Mouse (Mus musculus) kidney, adult 8-10 months (tissue): ENCODE measurements around the gene Crls1.

Experiments used
- DNase-seq, 2 experiments: peaks; one replicate each; pipeline ENCODE4 v3.0.0; 2022

The Crls1 gene

GRCm38 (mm10) chr2:132846407-132847358, at the start of gene Crls1:
Gene Crls1 (plus strand): TSS chr2:132846666.
- peak; percentile 93 to 97 for DNase-seq

GRCm38 (mm10) chr2:132802976-132803375, 43.5 kb upstream of the Crls1 start:
- no peak for DNase-seq

- peak; percentile 92 for DNase-seq
Observed at GRCm38 (mm10) chr2:132815608-132816314, 30.7 kb upstream of the Crls1 start, which contains the start of the genes Trmt6 and Mcm8. Gene Trmt6 (minus strand): TSS chr2:132816055. Gene Mcm8 (plus strand): TSS chr2:132816141.

- DNase-seq, result no peak
Observed at GRCm38 (mm10) chr2:132841071-132841470, 5.4 kb upstream of the Crls1 start.

- DNase-seq, result no peak
Observed at GRCm38 (mm10) chr2:132847581-132847980, 1.1 kb downstream of the Crls1 start.

GRCm38 (mm10) chr2:132848361-132848760, 1.9 kb downstream of the Crls1 start:
- no peak for DNase-seq

GRCm38 (mm10) chr2:132849141-132849540, 2.7 kb downstream of the Crls1 start:
- no peak for DNase-seq

GRCm38 (mm10) chr2:132853051-132853450, 6.6 kb downstream of the Crls1 start:
- no peak for DNase-seq

GRCm38 (mm10) chr2:132856333-132856732, 9.9 kb downstream of the Crls1 start:
- DNase-seq, result no peak

GRCm38 (mm10) chr2:132860435-132860834, 14.0 kb downstream of the Crls1 start:
- DNase-seq, result no peak

GRCm38 (mm10) chr2:132861456-132861855, 15.0 kb downstream of the Crls1 start:
- DNase-seq, result no peak

GRCm38 (mm10) chr2:132863325-132863724, 16.9 kb downstream of the Crls1 start:
- no peak for DNase-seq

- DNase-seq, result no peak
Observed at GRCm38 (mm10) chr2:132867521-132867920, 21.1 kb downstream of the Crls1 start.

GRCm38 (mm10) chr2:132869682-132870081, 23.2 kb downstream of the Crls1 start:
- no peak for DNase-seq

- no peak for DNase-seq
Observed at GRCm38 (mm10) chr2:132870286-132870685, 23.8 kb downstream of the Crls1 start.

- DNase-seq, result peak; percentile 88 to 94
Observed at GRCm38 (mm10) chr2:132871663-132872062, 25.2 kb downstream of the Crls1 start.

- no peak for DNase-seq
Observed at GRCm38 (mm10) chr2:132873657-132874326, 27.3 kb downstream of the Crls1 start.

GRCm38 (mm10) chr2:132876991-132877390, 30.5 kb downstream of the Crls1 start:
- DNase-seq, result peak; percentile 47 to 60

- no peak for DNase-seq
Observed at GRCm38 (mm10) chr2:132879261-132880044, 33.0 kb downstream of the Crls1 start.

- DNase-seq, result no peak
Observed at GRCm38 (mm10) chr2:132880844-132881645, 34.6 kb downstream of the Crls1 start, which contains the start of gene Lrrn4. Gene Lrrn4 (minus strand): TSS chr2:132880891.

GRCm38 (mm10) chr2:132884303-132884967, 38.0 kb downstream of the Crls1 start:
- DNase-seq, result no peak
